Mouse (Mus musculus) MEL (cell line): ENCODE data around the gene 9430097D07Rik. TPM values are rescaled to one million over a fixed set of nuclear protein-coding genes. Genes with fewer than 3 reads are reported as not detected.
A peak's percentile ranks its signal among the peaks of the same experiment; 100 is the strongest.

ENCODE experiments used
- DNase-seq: peaks from one replicate; pipeline ENCODE4 v3.0.0; 2011; ENCODE audit warnings: low read depth, low spot score
- H3K27ac ChIP-seq: 2 replicates; pipeline ENCODE4 v1.5.1; 2012; ENCODE audit warnings: low read depth, mild to moderate bottlenecking, control low read depth, low read length, moderate library complexity; ENCODE audit not compliant: control insufficient read depth
- H3K27me3 ChIP-seq, 2 experiments: fragments of 150-350 bp in 1 of 2; sonication (generic) in 1 of 2; 2 replicates each; pipeline ENCODE4 v1.6.1; 2012; ENCODE audit warnings: low read length in 2 of 2, mild to moderate bottlenecking in 2 of 2, improper control_type of control experiment in 1 of 2, moderate library complexity in 1 of 2; ENCODE audit not compliant: insufficient read depth in 2 of 2, control insufficient read depth in 1 of 2
- H3K36me3 ChIP-seq, 2 experiments: 2 replicates each; pipeline ENCODE4 v1.6.1; 2012 to 2014; ENCODE audit warnings: low read length in 2 of 2, improper control_type of control experiment in 1 of 2, inconsistent platforms in 1 of 2, mild to moderate bottlenecking in 1 of 2; ENCODE audit not compliant: insufficient read depth in 2 of 2, control insufficient read depth in 1 of 2
- H3K4me1 ChIP-seq, 2 experiments: fragments of 150-350 bp in 1 of 2; sonication (generic) in 1 of 2; 2 replicates each; pipeline ENCODE4 v1.6.1; 2012; ENCODE audit warnings: low read length in 2 of 2, improper control_type of control experiment in 1 of 2, mild to moderate bottlenecking in 1 of 2; ENCODE audit not compliant: insufficient read depth in 2 of 2, control insufficient read depth in 1 of 2
- H3K4me3 ChIP-seq, 2 experiments: fragments of 150-350 bp in 1 of 2; sonication (generic) in 1 of 2; 2 replicates each; pipeline ENCODE4 v1.5.1; 2012; ENCODE audit warnings: low read depth in 2 of 2, low read length in 2 of 2, mild to moderate bottlenecking in 2 of 2, moderate library complexity in 2 of 2, control low read depth in 1 of 2, improper control_type of control experiment in 1 of 2; ENCODE audit not compliant: control insufficient read depth in 1 of 2, insufficient read depth in 1 of 2
- H3K79me2 ChIP-seq: 2 replicates; pipeline ENCODE4 v1.6.1; 2012; ENCODE audit warnings: mild to moderate bottlenecking, low read length, moderate library complexity; ENCODE audit not compliant: control insufficient read depth, poor library complexity, insufficient read depth
- H3K9ac ChIP-seq: 2 replicates; pipeline ENCODE4 v1.6.1; 2012; ENCODE audit warnings: low read depth, mild to moderate bottlenecking, control low read depth, low read length, moderate library complexity; ENCODE audit not compliant: control insufficient read depth, poor library complexity, severe bottlenecking
- H3K9me3 ChIP-seq: fragments of 150-350 bp; sonication (generic); replicated peaks from 2 replicates; pipeline ENCODE4 v1.6.1; 2012; ENCODE audit warnings: mild to moderate bottlenecking, low read length, improper control_type of control experiment, moderate library complexity; ENCODE audit not compliant: insufficient read depth
- BHLHE40 ChIP-seq: IDR thresholded peaks from 2 replicates; pipeline ENCODE4 v1.6.1; 2012; ENCODE audit warnings: low read depth, mild to moderate bottlenecking, inconsistent platforms, low read length, improper control_type of control experiment, borderline replicate concordance
- CHD1 ChIP-seq: IDR thresholded peaks from 2 replicates; pipeline ENCODE4 v1.6.1; 2012; ENCODE audit warnings: low read depth, mild to moderate bottlenecking, inconsistent platforms, low read length, improper control_type of control experiment
- CHD2 ChIP-seq: IDR thresholded peaks from 2 replicates; pipeline ENCODE4 v1.6.1; 2011; ENCODE audit warnings: low read length, improper control_type of control experiment
- CTCF ChIP-seq, 3 experiments: IDR thresholded peaks in 2 of 3; conservative IDR thresholded peaks in 1 of 3; 2 replicates each; pipeline ENCODE4 v1.5.1; 2011 to 2012; ENCODE audit warnings: low read length in 3 of 3, low read depth in 2 of 3, mild to moderate bottlenecking in 2 of 3, improper control_type of control experiment in 1 of 3, inconsistent platforms in 1 of 3, mixed read lengths in 1 of 3, moderate library complexity in 1 of 3; ENCODE audit not compliant: control insufficient read depth in 1 of 3, insufficient read depth in 1 of 3, poor library complexity in 1 of 3, severe bottlenecking in 1 of 3
- ELF1 ChIP-seq: IDR thresholded peaks from 2 replicates; pipeline ENCODE4 v1.6.1; 2014; ENCODE audit warnings: low read depth, mild to moderate bottlenecking, inconsistent platforms, low read length, improper control_type of control experiment, moderate library complexity
- GATA1 ChIP-seq: IDR thresholded peaks from 2 replicates; pipeline ENCODE4 v1.6.1; 2011; ENCODE audit warnings: low read depth, low read length, improper control_type of control experiment
- HCFC1 ChIP-seq: IDR thresholded peaks from 2 replicates; pipeline ENCODE4 v1.6.1; 2012; ENCODE audit warnings: low read depth, mild to moderate bottlenecking, inconsistent platforms, low read length, improper control_type of control experiment, moderate library complexity
- KAT2A ChIP-seq: conservative IDR thresholded peaks from 2 replicates; pipeline ENCODE4 v1.6.1; 2012; ENCODE audit warnings: low read depth, low read length, improper control_type of control experiment, inconsistent platforms
- MAX ChIP-seq: IDR thresholded peaks from 2 replicates; pipeline ENCODE4 v1.6.1; 2011; ENCODE audit warnings: low read length, improper control_type of control experiment
- MAZ ChIP-seq: IDR thresholded peaks from 2 replicates; pipeline ENCODE4 v1.6.1; 2012; ENCODE audit warnings: low read depth, mild to moderate bottlenecking, inconsistent platforms, low read length, improper control_type of control experiment
- MYB ChIP-seq: IDR thresholded peaks from 2 replicates; pipeline ENCODE4 v1.6.1; 2011; ENCODE audit warnings: mild to moderate bottlenecking, low read depth, low read length, improper control_type of control experiment
- NRF1 ChIP-seq: IDR thresholded peaks from 2 replicates; pipeline ENCODE4 v1.6.1; 2014; ENCODE audit warnings: low read depth, mild to moderate bottlenecking, inconsistent platforms, low read length, improper control_type of control experiment, moderate library complexity; ENCODE audit not compliant: poor library complexity, insufficient read depth, severe bottlenecking
- POLR2AphosphoS2 ChIP-seq: IDR thresholded peaks from 2 replicates; pipeline ENCODE4 v1.6.1; 2011; ENCODE audit warnings: low read length, improper control_type of control experiment
- RCOR1 ChIP-seq: IDR thresholded peaks from 2 replicates; pipeline ENCODE4 v1.6.1; 2012; ENCODE audit warnings: low read depth, mild to moderate bottlenecking, inconsistent platforms, low read length, improper control_type of control experiment
- SIN3A ChIP-seq: IDR thresholded peaks from 2 replicates; pipeline ENCODE4 v1.6.1; 2012; ENCODE audit warnings: low read length, improper control_type of control experiment, inconsistent platforms
- TAL1 ChIP-seq: IDR thresholded peaks from 2 replicates; pipeline ENCODE4 v1.6.1; 2012; ENCODE audit warnings: mild to moderate bottlenecking, inconsistent platforms, low read length, moderate library complexity, mixed read lengths
- TBP ChIP-seq: IDR thresholded peaks from 2 replicates; pipeline ENCODE4 v1.8.0; 2011; ENCODE audit warnings: low read depth, low read length, improper control_type of control experiment
- TCF12 ChIP-seq: IDR thresholded peaks from 2 replicates; pipeline ENCODE4 v1.6.1; 2014; ENCODE audit warnings: low read depth, mild to moderate bottlenecking, inconsistent platforms, low read length, improper control_type of control experiment, moderate library complexity
- UBTF ChIP-seq: IDR thresholded peaks from 2 replicates; pipeline ENCODE4 v1.6.1; 2012; ENCODE audit warnings: low read depth, mild to moderate bottlenecking, inconsistent platforms, low read length, improper control_type of control experiment, moderate library complexity, borderline replicate concordance; ENCODE audit not compliant: insufficient read depth
- USF1 ChIP-seq: IDR thresholded peaks from 2 replicates; pipeline ENCODE4 v1.6.1; 2014; ENCODE audit warnings: low read depth, mild to moderate bottlenecking, inconsistent platforms, low read length, improper control_type of control experiment, moderate library complexity
- USF2 ChIP-seq, 2 experiments: IDR thresholded peaks; 2 replicates each; pipeline ENCODE4 v1.6.1; 2011 to 2012; ENCODE audit warnings: improper control_type of control experiment in 2 of 2, low read length in 2 of 2, borderline replicate concordance in 1 of 2, inconsistent platforms in 1 of 2, low read depth in 1 of 2, mild to moderate bottlenecking in 1 of 2; ENCODE audit not compliant: insufficient read depth in 1 of 2
- ZKSCAN1 ChIP-seq: IDR thresholded peaks from 2 replicates; pipeline ENCODE4 v1.6.1; 2012; ENCODE audit warnings: low read depth, mild to moderate bottlenecking, inconsistent platforms, low read length, improper control_type of control experiment, moderate library complexity
- ZNF384 ChIP-seq: IDR thresholded peaks from 2 replicates; pipeline ENCODE4 v1.6.1; 2012; ENCODE audit warnings: low read depth, mild to moderate bottlenecking, inconsistent platforms, low read length, improper control_type of control experiment
- polyA plus RNA-seq, 2 experiments: library from polyadenylated mRNA; stranded (reverse) in 1 of 2; unstranded in 1 of 2; fragments of >175 nt in 1 of 2; fragments of >200 nt in 1 of 2; gene quantifications; 2 replicates each; pipeline versions ENCODE4 v1.2.1 to v1.2.4; 2012; ENCODE audit warnings: low replicate concordance in 2 of 2, low read depth in 1 of 2; ENCODE audit not compliant: insufficient read length in 2 of 2, insufficient read depth in 1 of 2, missing spikeins in 1 of 2
- total RNA-seq: library from RNA; depleted of rRNA; stranded (reverse); fragments of 300-350 nt; gene quantifications from 2 replicates; pipeline ENCODE4 v1.2.3, GENCODE M21; 2012

9430097D07Rik gene
- total and polyA plus RNA-seq, 3 experiments: 0.11 to 0.12 TPM; not detected in 1

GRCm38 (mm10) chr2:32606161-32607142 lies 31.0 kb upstream of the 9430097D07Rik start (continued):
- TF ChIP-seq ELF1: no peak
- TF ChIP-seq CTCF (IDR thresholded peaks at IDR 0.05 in 2 of 3, conservative IDR thresholded peaks at IDR 0.05 in 1 of 3; ENCODE audit: control insufficient read depth in 1 of 3, insufficient read depth in 1 of 3, low read depth in 2 of 3, low read length in 3 of 3, poor library complexity in 1 of 3, severe bottlenecking in 1 of 3): peak; percentile 71 to 93 (median 75)
- TF ChIP-seq GATA1: no peak
- no peak; the same call in 1 of the 2 replicates for TF ChIP-seq POLR2AphosphoS2
- no peak for TF ChIP-seq TAL1
- TF ChIP-seq RCOR1: peak; percentile 11; the same call in 1 of the 2 replicates
- no peak for TF ChIP-seq ZKSCAN1
- 0 out of 2 replicates have a peak, but pooled peaks have one; percentile 31 for TF ChIP-seq NRF1
- TF ChIP-seq CHD1: 0 out of 2 replicates have a peak, but pooled peaks have one; percentile 20
- TF ChIP-seq SIN3A: peak; percentile 60; the same call in 1 of the 2 replicates
- no peak for TF ChIP-seq USF2 (IDR thresholded peaks at IDR 0.05; ENCODE audit: borderline replicate concordance in 1 of 2, insufficient read depth in 1 of 2, low read depth in 1 of 2, low read length in 2 of 2)
- TF ChIP-seq UBTF: no peak
- TF ChIP-seq MYB: no peak
- TF ChIP-seq BHLHE40: no peak
- TF ChIP-seq KAT2A: no peak; the same call in 1 of the 2 replicates
- 0 out of 2 replicates have a peak, but pooled peaks have one; percentile 11 for TF ChIP-seq TCF12

- Histone ChIP-seq H3K27me3 (no peaks in the 10 kb centered on the region), H3K9ac (no peak overlapping the region), H3K79me2 (peaks cover 2% of the 10 kb centered on the region; the same call in 1 of the 2 replicates), H3K4me3 (no peak overlapping the region), H3K9me3 (no peaks in the 10 kb centered on the region), H3K27ac (no peak overlapping the region), H3K4me1 (peaks cover 0 to 20% of the 10 kb centered on the region in 2 experiments), H3K36me3 (no peaks in the 10 kb centered on the region; a peak in 1 of 4 replicates)
- no peak for DNase-seq
- TF ChIP-seq MAX: no peak
- no peak for TF ChIP-seq MYB
- no peak for TF ChIP-seq CTCF (IDR thresholded peaks at IDR 0.05 in 2 of 3, conservative IDR thresholded peaks at IDR 0.05 in 1 of 3; ENCODE audit: control insufficient read depth in 1 of 3, insufficient read depth in 1 of 3, low read depth in 2 of 3, low read length in 3 of 3, poor library complexity in 1 of 3, severe bottlenecking in 1 of 3)
- no peak for TF ChIP-seq CHD2
- TF ChIP-seq HCFC1: no peak
- no peak for TF ChIP-seq TBP
- no peak for TF ChIP-seq CHD1
- TF ChIP-seq KAT2A: no peak
- TF ChIP-seq ZNF384: no peak
- no peak for TF ChIP-seq USF1
- TF ChIP-seq UBTF: no peak
- TF ChIP-seq MAZ: no peak
Measured at GRCm38 (mm10) chr2:32604631-32605030, 29.1 kb upstream of the 9430097D07Rik start.
